Mouse (Mus musculus): ENCODE measurements around the gene Gm13695.
"Not testable (repeated sequence)": the region's sequence is repeated elsewhere in the genome, so short reads cannot be mapped to it uniquely, and the experiment has no call there.

- not testable (repeated sequence) for TF ChIP-seq CTCF, POLR2A (IDR thresholded peaks at IDR 0.05; ENCODE audit: extremely low read depth, insufficient read depth, low read length)
Measured at GRCm38 (mm10) chr2:83990253-83990652, 23.1 kb downstream of the Gm13695 start, which contains the start of gene Gm13691.
